ENCODE assay signal across 25 mouse cellular contexts in the genomic region with DNA sequence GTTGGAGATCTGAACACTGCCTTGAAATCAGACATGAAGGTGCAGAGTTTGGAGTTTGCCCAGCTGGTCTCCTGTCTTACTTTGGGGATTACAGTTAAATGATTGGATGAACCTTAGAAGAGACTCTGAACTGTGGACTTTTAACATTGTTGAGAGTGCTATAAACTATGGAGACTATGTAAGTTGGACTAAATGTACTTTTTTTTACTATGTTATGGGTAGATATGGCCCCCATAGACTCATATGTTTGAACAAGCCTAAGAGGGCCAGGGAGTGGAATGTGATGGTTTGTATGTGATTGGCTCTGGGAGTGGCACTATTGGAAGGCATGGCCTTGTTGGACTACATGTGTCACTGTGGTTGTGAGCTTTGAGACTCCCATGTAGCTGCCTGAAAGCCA. TPM values are rescaled to one million over a fixed set of nuclear protein-coding genes. Genes with fewer than 3 reads are reported as not detected.
"Had no signal": no experiment of that assay in that cellular context is flagged by ENCODE, and none has a peak within 500 bp of the region (broad histone marks: within the 10 kb centered on the region; RNA-seq: fewer than 3 reads in every experiment).

No protein-coding gene starts in this region.

- H3K4me2 ChIP-seq: lung, embryonic 15.5 days; midbrain, embryonic 11.5 days; midbrain, embryonic 13.5 days; midbrain, embryonic 15.5 days; neural tube, embryonic 12.5 days; stomach, embryonic 15.5 days had no signal

- H3K4me1 ChIP-seq: lung, embryonic 15.5 days; megakaryocyte, embryonic 14.5 days; midbrain, embryonic 13.5 days; midbrain, embryonic 15.5 days; neural tube, embryonic 12.5 days; stomach, embryonic 15.5 days had no signal

- H3K9me3 ChIP-seq: lung, embryonic 15.5 days; midbrain, embryonic 13.5 days; midbrain, embryonic 15.5 days; neural tube, embryonic 12.5 days; stomach, embryonic 15.5 days had no signal

- H3K27me3 ChIP-seq: lung, embryonic 15.5 days; midbrain, embryonic 13.5 days; midbrain, embryonic 15.5 days; neural tube, embryonic 12.5 days; stomach, embryonic 15.5 days had no signal

- H3K27ac ChIP-seq: lung, embryonic 15.5 days; macrophage; midbrain, embryonic 13.5 days; midbrain, embryonic 15.5 days; neural tube, embryonic 12.5 days; stomach, embryonic 15.5 days; stomach, postnatal 0 days had no signal

- H3K36me3 ChIP-seq: lung, embryonic 15.5 days; midbrain, embryonic 13.5 days; midbrain, embryonic 15.5 days; neural tube, embryonic 12.5 days; stomach, embryonic 15.5 days had no signal

- DNase-seq: lung, adult 2 months; lung, postnatal 14 days; lung, postnatal 36 days; right cerebral cortex, postnatal 14 days; thymus, adult 2 months; thymus, postnatal 25 days; thymus, postnatal 4 days had no signal

- H3K9ac ChIP-seq: lung, embryonic 15.5 days; midbrain, embryonic 13.5 days; midbrain, embryonic 15.5 days; neural tube, embryonic 12.5 days; stomach, embryonic 15.5 days had no signal

- ATAC-seq: lung, postnatal 0 days; midbrain, embryonic 13.5 days; midbrain, embryonic 15.5 days had no signal

- H3K4me3 ChIP-seq: lung, embryonic 15.5 days; megakaryocyte, embryonic 14.5 days; midbrain, embryonic 13.5 days; midbrain, embryonic 15.5 days; neural tube, embryonic 12.5 days; stomach, embryonic 15.5 days had no signal

RNA-seq across cellular contexts. Expression of gene Tmem92, which starts 53.8 kb away (rescaled TPM):
- total RNA-seq: megakaryocyte progenitor cell, adult 5-6 weeks; midbrain, postnatal 0 days; monocyte, adult 5-6 weeks; neutrophil, adult 5-6 weeks had no signal
- polyA plus RNA-seq: lung, adult 2 months; lung, embryonic 15.5 days; lung, postnatal 0 days; macrophage; midbrain, embryonic 11.5 days; midbrain, embryonic 13.5 days; midbrain, embryonic 15.5 days; midbrain, postnatal 0 days; neural tube, embryonic 12.5 days; neural tube, embryonic 14.5 days; spleen, adult 2 months; stomach, embryonic 15.5 days; stomach, postnatal 0 days; testis, adult 2 months; urinary bladder, adult 2 months had no signal
